Mouse (Mus musculus): ENCODE measurements at regions not wholly inside any gene's neighbourhood (a gene's known extent, or its start where the extent isn't known, plus 50 kb on each side); places are given as distances from the start of the nearest gene placed in this dataset.
"Not testable (repeated sequence)": the region's sequence is repeated elsewhere in the genome, so short reads cannot be mapped to it uniquely, and the experiment has no call there.

DNA sequence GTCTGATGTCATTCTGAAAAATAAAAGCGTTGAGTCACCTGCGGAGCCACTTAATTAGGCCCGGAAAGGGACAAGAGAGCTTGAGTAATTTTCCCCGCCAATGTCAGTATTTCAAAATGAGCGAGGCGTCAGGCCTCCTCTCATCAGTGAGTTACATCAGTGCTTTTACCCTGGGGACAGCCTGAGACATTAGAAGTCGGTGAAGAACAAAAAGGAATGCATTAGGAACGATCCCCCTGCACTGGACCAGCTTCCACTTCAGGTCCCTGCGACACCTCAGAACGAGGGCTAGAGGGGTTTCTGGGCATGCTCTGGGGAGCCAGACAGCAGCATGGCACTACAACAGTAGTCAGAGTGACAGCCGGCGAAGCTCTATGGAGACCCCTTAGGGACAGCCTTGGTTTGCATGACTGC is 162.3 kb downstream of the Bcl2l11 start:
- Histone ChIP-seq H3K4me3 (no peak overlapping the region), H3K9ac (no peak overlapping the region), H3K27me3 (no peaks in the 10 kb centered on the region), H3K36me3 (no peaks in the 10 kb centered on the region), H3K4me2 (no peak overlapping the region), H3K9me3 (no peaks in the 10 kb centered on the region), H3K4me1 (peaks cover 29% of the 10 kb centered on the region), H3K27ac (0 out of 2 replicates have a peak overlapping the region, but pooled peaks have one; percentile 12)
- 44% methylated on average over 12 of the region's 12 CpGs for WGBS
- no peak for ATAC-seq (ENCODE audit: borderline replicate concordance, extremely low read depth, low FRiP score, low TSS enrichment)

DNA sequence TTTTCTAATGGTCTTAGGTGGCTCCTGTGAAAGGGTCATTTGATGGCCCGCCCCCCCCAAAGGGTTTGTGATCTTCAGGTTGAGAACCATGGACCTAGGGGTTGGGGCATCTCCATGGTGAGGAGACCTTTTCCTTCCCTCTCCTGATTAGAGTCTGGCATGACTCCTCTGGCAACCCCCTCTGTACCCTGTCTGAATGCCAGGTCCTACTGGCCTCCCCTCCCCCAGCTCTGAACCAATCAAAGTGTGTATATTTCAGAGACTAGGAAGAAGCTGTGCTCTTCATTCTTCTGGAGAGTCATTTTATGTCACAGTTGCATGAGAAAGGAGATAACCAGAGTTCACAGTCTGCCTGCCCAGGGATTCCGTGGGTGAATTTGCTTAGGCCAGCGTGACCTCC is 164.8 kb downstream of the Bcl2l11 start:
- no peak for ATAC-seq (ENCODE audit: borderline replicate concordance, extremely low read depth, low FRiP score, low TSS enrichment)
- H3K9me3 ChIP-seq: no peaks in the 10 kb centered on the region
- no peaks in the 10 kb centered on the region for H3K27me3 ChIP-seq
- no peak overlapping the region for H3K4me2 ChIP-seq
- no peak overlapping the region for H3K4me3 ChIP-seq
- 87% methylated on average over 3 of the region's 3 CpGs for WGBS
- H3K4me1 ChIP-seq: peaks cover 17% of the 10 kb centered on the region
- no peak overlapping the region for H3K27ac ChIP-seq
- H3K36me3 ChIP-seq: no peaks in the 10 kb centered on the region
- H3K9ac ChIP-seq: no peak overlapping the region

DNA sequence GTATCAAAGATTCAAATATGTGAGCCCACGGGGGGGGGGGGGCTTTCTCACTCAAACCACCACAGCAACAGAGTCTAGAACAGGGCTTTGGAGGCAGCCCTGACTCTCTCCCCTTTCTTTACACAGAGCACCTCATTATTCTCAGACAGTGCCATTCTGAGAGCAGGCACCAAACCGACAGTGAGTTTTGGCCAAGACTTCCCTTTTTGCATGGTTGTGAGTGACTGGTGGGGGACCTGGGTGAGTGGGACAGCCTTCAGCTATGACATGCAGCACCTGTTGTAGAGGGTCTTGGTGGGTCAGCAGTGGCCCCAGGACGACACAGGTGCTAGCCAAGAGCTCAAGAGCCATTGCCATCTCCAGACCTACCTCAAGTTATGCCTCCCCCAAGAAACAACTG is 168.8 kb downstream of the Bcl2l11 start:
- 42% methylated on average over 3 of the region's 3 CpGs for WGBS
- Histone ChIP-seq H3K9ac (no peak overlapping the region), H3K36me3 (no peaks in the 10 kb centered on the region), H3K27ac (no peak overlapping the region), H3K4me1 (peaks cover 24% of the 10 kb centered on the region), H3K9me3 (no peaks in the 10 kb centered on the region), H3K4me3 (no peak overlapping the region), H3K27me3 (no peaks in the 10 kb centered on the region), H3K4me2 (no peak overlapping the region)
- ATAC-seq (ENCODE audit: borderline replicate concordance, extremely low read depth, low FRiP score, low TSS enrichment): no peak

DNA sequence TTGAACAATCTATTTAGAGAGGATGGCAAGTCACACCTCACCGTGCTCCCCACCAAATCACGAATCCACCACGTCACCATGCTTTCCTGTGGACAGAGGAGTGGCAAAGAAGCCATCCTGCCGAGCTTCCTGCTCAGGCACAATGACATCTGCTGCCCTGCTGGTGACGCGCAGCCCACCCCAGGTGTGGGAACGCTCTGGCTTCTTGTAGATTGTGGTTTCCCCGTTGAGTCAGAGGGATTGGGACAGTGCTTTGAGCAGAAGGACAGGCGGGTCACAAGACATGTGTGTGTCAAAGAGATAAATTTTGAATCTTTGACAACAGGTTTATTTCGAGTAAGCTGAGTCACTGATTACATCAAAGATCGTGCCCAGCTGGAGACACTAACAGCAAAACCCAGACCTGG is 169.2 kb downstream of the Bcl2l11 start:
- 64% methylated on average over 11 of the region's 11 CpGs for WGBS
- H3K4me3 ChIP-seq: no peak overlapping the region
- H3K9ac ChIP-seq: no peak overlapping the region
- no peaks in the 10 kb centered on the region for H3K27me3 ChIP-seq
- no peak overlapping the region for H3K4me2 ChIP-seq
- no peaks in the 10 kb centered on the region for H3K9me3 ChIP-seq
- no peak for ATAC-seq (ENCODE audit: borderline replicate concordance, extremely low read depth, low FRiP score, low TSS enrichment)
- H3K4me1 ChIP-seq: peaks cover 28% of the 10 kb centered on the region
- H3K36me3 ChIP-seq: no peaks in the 10 kb centered on the region
- no peak overlapping the region for H3K27ac ChIP-seq

DNA sequence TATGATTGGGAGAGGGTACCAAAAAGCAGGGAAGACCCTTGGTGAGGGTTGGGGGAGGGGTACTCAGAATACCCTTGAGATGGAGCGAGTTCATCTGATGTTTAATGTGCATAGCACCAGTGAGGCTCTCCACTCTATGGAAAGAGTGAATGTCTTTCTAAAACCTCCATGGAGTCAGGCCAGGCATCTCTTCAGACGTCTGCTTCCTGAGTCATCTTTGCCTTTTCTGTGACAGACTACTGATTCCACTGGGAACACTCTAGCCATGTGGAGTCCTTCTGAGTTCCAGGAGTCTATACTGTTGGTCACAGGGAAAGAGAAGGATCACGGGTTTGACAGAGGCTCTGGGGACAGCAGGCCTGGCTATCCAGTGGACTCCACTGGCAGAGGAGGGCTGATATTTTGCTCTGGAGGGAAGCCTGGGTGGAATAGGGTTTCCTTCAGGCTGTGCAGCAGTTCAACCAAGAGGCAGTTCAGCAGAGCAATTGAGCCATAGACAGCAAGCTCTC is 169.9 kb downstream of the Bcl2l11 start:
- Histone ChIP-seq H3K27me3 (no peaks in the 10 kb centered on the region), H3K36me3 (no peaks in the 10 kb centered on the region), H3K27ac (no peak overlapping the region), H3K9me3 (no peaks in the 10 kb centered on the region), H3K4me1 (peaks cover 34% of the 10 kb centered on the region), H3K4me3 (no peak overlapping the region), H3K4me2 (no peak overlapping the region), H3K9ac (no peak overlapping the region)
- whole genome bisulfite sequencing: 54% methylated on average over 3 of the region's 3 CpGs
- ATAC-seq (ENCODE audit: borderline replicate concordance, extremely low read depth, low FRiP score, low TSS enrichment): no peak

DNA sequence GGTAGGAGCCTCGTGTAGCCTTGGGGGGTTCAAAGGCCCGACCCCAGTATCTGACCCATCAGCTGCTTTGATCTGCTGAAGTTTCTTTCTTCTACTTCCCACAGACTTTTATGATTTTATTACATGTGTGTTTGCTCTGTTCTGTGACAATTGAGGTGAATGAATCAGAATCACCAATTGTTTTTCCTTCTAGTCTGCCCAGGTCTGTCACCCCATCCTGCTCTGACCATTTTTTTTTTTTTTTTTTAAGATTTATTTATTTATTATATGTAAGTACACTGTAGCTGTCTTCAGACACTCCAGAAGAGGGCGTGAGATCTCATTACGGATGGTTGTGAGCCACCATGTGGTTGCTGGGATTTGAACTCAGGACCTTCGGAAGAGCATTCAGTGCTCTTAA is 170.6 kb downstream of the Bcl2l11 start:
- not testable (repeated sequence) for H3K4me2 ChIP-seq; H3K27me3 ChIP-seq; H3K27ac ChIP-seq; ATAC-seq (ENCODE audit: borderline replicate concordance, extremely low read depth, low FRiP score, low TSS enrichment); H3K9ac ChIP-seq; H3K9me3 ChIP-seq; H3K36me3 ChIP-seq; H3K4me3 ChIP-seq
- H3K4me1 ChIP-seq: peaks cover 41% of the 10 kb centered on the region
- 66% methylated on average over 5 of the region's 5 CpGs for WGBS

DNA sequence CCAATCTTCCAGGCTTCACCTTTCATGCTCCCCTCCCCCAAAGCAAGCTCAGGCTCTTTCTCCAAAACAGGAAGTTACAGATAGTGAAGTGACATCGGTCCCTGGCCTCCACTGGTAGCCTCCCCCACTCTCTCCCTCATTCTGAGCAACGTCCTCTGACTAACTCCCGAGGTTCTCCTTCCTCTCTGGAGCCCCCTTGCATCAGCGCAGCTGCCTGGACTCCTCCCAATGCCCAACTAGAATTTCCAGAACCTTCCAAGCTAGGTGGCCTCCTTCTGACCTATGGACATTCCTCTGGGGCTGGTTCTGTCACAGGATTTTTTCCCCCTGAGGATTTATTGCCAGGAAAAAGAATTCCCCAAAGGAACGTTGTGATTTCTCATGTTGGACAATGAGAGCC is 171.1 kb downstream of the Bcl2l11 start:
- no peak for ATAC-seq (ENCODE audit: borderline replicate concordance, extremely low read depth, low FRiP score, low TSS enrichment)
- H3K4me2 ChIP-seq: no peak overlapping the region
- no peaks in the 10 kb centered on the region for H3K9me3 ChIP-seq
- 18% methylated on average over 5 of the region's 5 CpGs for WGBS
- no peak overlapping the region for H3K4me3 ChIP-seq
- no peaks in the 10 kb centered on the region for H3K36me3 ChIP-seq
- H3K27ac ChIP-seq: peak overlapping the region; percentile 74; the same call in 1 of the 2 replicates
- no peak overlapping the region for H3K9ac ChIP-seq
- peaks cover 46% of the 10 kb centered on the region for H3K4me1 ChIP-seq
- H3K27me3 ChIP-seq: no peaks in the 10 kb centered on the region

DNA sequence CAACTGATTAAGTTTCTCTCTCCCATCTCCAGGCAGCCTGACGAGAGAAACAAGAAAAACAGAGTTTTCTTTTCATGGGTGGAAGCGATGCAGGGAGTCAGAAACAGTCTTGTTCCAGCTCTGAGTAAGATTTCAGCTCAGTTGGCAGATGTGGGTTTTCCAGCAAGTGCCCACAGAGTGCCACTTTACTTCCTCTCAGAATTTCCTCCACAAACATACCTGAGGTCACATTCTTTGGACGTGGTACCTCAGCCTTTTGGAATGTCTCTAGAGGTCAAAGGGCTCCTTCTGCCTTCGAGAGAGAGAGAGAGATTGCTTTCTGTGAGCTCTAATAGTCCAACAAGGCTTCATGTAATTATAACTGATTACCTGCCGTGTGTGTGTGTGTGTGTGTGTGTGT is 172.0 kb downstream of the Bcl2l11 start:
- Histone ChIP-seq H3K4me3 (no peak overlapping the region), H3K36me3 (no peaks in the 10 kb centered on the region), H3K9me3 (no peaks in the 10 kb centered on the region), H3K9ac (no peak overlapping the region), H3K4me1 (peaks cover 49% of the 10 kb centered on the region), H3K27me3 (no peaks in the 10 kb centered on the region), H3K27ac (peak overlapping the region; percentile 74), H3K4me2 (peak overlapping the region; percentile 16; the same call in 1 of the 2 replicates)
- ATAC-seq (ENCODE audit: borderline replicate concordance, extremely low read depth, low FRiP score, low TSS enrichment): peak; percentile 16; the same call in 1 of the 2 replicates
- WGBS: 49% methylated on average over 5 of the region's 5 CpGs

DNA sequence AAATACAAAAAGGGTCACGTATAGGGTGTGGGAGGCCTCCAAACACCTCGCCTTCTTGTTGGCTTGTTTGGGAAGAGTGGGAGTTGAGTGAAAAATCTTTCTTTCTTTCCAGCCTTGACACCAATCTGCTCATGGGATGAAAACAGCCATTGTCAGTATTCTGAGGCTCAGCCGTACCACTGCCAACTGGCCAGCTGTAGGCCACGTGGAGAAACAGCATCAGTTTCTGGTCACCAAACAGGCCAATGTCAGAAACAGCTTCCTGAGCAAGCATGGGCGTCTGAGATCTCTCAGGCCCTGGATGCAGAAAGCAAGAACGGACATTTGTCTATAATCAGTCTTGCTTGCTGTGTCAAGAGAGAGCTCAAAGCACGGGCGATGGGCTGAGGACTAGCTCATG is 173.2 kb downstream of the Bcl2l11 start:
- H3K27ac ChIP-seq: peak overlapping the region; percentile 4; the same call in 1 of the 2 replicates
- H3K36me3 ChIP-seq: no peaks in the 10 kb centered on the region
- no peak for ATAC-seq (ENCODE audit: borderline replicate concordance, extremely low read depth, low FRiP score, low TSS enrichment)
- H3K9ac ChIP-seq: no peak overlapping the region
- H3K9me3 ChIP-seq: no peaks in the 10 kb centered on the region
- H3K4me2 ChIP-seq: no peak overlapping the region
- no peaks in the 10 kb centered on the region for H3K27me3 ChIP-seq
- H3K4me1 ChIP-seq: peaks cover 49% of the 10 kb centered on the region
- H3K4me3 ChIP-seq: no peak overlapping the region
- WGBS: 51% methylated on average over 8 of the region's 8 CpGs

DNA sequence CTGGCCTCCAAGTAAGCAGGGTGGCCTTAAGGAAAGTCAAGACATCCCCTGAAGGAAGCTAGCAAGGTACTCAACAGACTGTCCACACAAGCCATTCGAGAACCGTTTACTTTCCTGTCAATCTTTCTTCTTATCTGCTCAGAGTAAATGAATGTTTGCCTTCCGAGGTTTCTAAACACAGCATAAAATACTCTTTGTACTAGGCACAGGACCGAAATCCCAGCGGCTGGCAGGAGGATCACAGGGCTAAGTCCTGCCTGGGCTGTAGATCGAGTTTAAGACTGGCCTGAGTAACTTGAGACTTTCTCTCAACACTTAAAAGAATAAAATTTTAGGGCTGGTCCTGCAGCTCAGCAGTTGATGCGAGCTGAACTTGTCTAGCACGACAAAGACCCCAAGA is 175.9 kb downstream of the Bcl2l11 start:
- WGBS: 12% methylated on average over 8 of the region's 8 CpGs
- no peak for ATAC-seq (ENCODE audit: borderline replicate concordance, extremely low read depth, low FRiP score, low TSS enrichment)
- H3K4me3 ChIP-seq: no peak overlapping the region
- H3K27ac ChIP-seq: no peak overlapping the region
- no peak overlapping the region for H3K4me2 ChIP-seq
- no peak overlapping the region for H3K9ac ChIP-seq
- H3K27me3 ChIP-seq: no peaks in the 10 kb centered on the region
- peaks cover 41% of the 10 kb centered on the region for H3K4me1 ChIP-seq
- H3K36me3 ChIP-seq: no peaks in the 10 kb centered on the region
- H3K9me3 ChIP-seq: no peaks in the 10 kb centered on the region

DNA sequence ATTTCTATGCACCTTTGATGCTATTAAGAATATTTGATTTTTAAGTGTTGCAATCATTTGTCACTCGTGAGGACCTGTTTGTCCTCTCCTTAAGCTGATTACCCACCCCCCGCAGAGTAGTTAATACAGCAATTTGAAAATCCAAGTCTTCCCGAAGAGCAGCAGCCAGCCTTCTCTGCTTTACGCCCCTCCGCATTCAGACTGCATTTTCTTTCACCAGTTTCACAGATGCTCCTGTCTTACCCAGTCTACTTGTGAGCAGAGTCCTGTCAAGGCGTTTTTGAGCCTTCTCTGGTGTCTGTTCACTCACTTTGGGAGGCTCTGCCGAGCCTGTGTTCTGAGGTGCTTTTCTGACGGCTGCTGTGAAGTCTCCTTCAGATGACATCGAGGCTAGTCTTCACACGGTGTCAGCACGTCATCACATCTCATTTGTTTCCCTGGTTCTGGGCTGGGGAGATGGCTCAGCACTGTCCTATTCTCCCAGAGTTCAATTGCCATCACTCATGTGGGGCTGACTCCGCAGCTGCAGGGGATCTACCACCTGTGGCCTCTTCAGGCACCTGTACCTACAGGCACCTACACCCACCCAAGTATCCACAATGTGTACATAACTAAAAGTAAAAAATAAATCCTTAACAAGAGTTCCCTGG is 178.3 kb downstream of the Bcl2l11 start:
- no peak for ATAC-seq (ENCODE audit: borderline replicate concordance, extremely low read depth, low FRiP score, low TSS enrichment)
- no peak overlapping the region for H3K4me3 ChIP-seq
- no peak overlapping the region for H3K4me2 ChIP-seq
- H3K4me1 ChIP-seq: peaks cover 29% of the 10 kb centered on the region
- H3K9me3 ChIP-seq: no peaks in the 10 kb centered on the region
- no peaks in the 10 kb centered on the region for H3K27me3 ChIP-seq
- WGBS: 28% methylated on average over 12 of the region's 12 CpGs
- no peak overlapping the region for H3K9ac ChIP-seq
- no peaks in the 10 kb centered on the region for H3K36me3 ChIP-seq
- H3K27ac ChIP-seq: no peak overlapping the region

DNA sequence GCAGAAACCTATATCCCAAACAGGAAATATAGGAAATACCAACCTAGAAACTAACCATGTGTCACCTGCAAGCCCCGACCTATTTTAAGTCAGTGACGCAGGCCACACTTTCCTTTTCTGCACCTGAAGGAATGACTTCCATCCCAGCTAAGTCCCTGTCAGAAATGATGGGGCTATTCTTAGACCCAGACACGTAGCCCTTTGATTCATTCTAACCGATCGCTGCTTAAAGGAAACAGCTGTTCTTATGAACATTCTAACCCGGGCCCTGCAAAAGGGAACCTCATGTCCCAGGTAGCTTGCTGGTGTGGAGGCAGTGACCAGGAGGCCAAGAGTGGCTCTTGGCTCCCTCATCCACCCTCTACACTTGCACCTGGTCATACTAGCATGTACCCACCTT is 180.9 kb downstream of the Bcl2l11 start:
- 53% methylated on average over 6 of the region's 6 CpGs for WGBS
- Histone ChIP-seq H3K27ac (no peak overlapping the region), H3K4me3 (no peak overlapping the region), H3K4me1 (peaks cover 24% of the 10 kb centered on the region), H3K9me3 (no peaks in the 10 kb centered on the region), H3K36me3 (no peaks in the 10 kb centered on the region), H3K4me2 (no peak overlapping the region), H3K9ac (no peak overlapping the region), H3K27me3 (no peaks in the 10 kb centered on the region)
- no peak for ATAC-seq (ENCODE audit: borderline replicate concordance, extremely low read depth, low FRiP score, low TSS enrichment)

All from lung, embryonic 15.5 days (tissue).